Mouse (Mus musculus) liver, adult 2 months (tissue): ENCODE measurements at regions not wholly inside any gene's neighbourhood (a gene's known extent, or its start where the extent isn't known, plus 50 kb on each side); places are given as distances from the start of the nearest gene placed in this dataset.

Source experiments
- DNase-seq: peaks from one replicate; pipeline ENCODE4 v3.0.0-alpha.2; 2011; ENCODE audit warnings: low read depth, low spot score; ENCODE audit errors: extremely low read depth
- H3K27ac ChIP-seq: fragments of 200-500 bp; replicated peaks from 2 replicates; pipeline ENCODE4 v1.5.1; 2012; ENCODE audit warnings: low read depth, mild to moderate bottlenecking, control low read depth, inconsistent platforms, low read length; ENCODE audit not compliant: insufficient read depth
- H3K27me3 ChIP-seq: fragments of 200-500 bp; 2 replicates; pipeline ENCODE4 v1.6.1; 2012; ENCODE audit warnings: mild to moderate bottlenecking, moderate library complexity, low read length, inconsistent platforms; ENCODE audit not compliant: control insufficient read depth, insufficient read depth
- H3K36me3 ChIP-seq: fragments of 200-500 bp; 2 replicates; pipeline ENCODE4 v1.6.1; 2012; ENCODE audit warnings: low read length, inconsistent platforms; ENCODE audit not compliant: control insufficient read depth, insufficient read depth
- H3K4me1 ChIP-seq: fragments of 200-500 bp; 2 replicates; pipeline ENCODE4 v1.6.1; 2011; ENCODE audit warnings: low read length; ENCODE audit not compliant: control insufficient read depth, insufficient read depth
- H3K4me3 ChIP-seq: fragments of 200-500 bp; 2 replicates; pipeline ENCODE4 v1.5.1; 2011; ENCODE audit warnings: low read depth, mild to moderate bottlenecking, control low read depth, low read length, moderate library complexity; ENCODE audit not compliant: insufficient read depth
- H3K79me2 ChIP-seq: fragments of 200-500 bp; 2 replicates; pipeline ENCODE4 v1.6.1; 2012; ENCODE audit warnings: inconsistent platforms, mild to moderate bottlenecking, low read length, moderate library complexity; ENCODE audit not compliant: control insufficient read depth, insufficient read depth
- H3K9ac ChIP-seq: fragments of 200-500 bp; 2 replicates; pipeline ENCODE4 v1.6.1; 2012; ENCODE audit warnings: low read depth, mild to moderate bottlenecking, control low read depth, inconsistent platforms, low read length
- CTCF ChIP-seq: fragments of 200-500 bp; IDR thresholded peaks from 2 replicates; pipeline ENCODE4 v1.5.1; 2011; ENCODE audit warnings: low read depth, low read length, control low read depth
- POLR2A ChIP-seq: fragments of 200-500 bp; IDR thresholded peaks from 2 replicates; pipeline ENCODE4 v1.6.1; 2011; ENCODE audit warnings: low read length, control low read depth; ENCODE audit not compliant: insufficient read depth; ENCODE audit errors: extremely low read depth
- WGBS: fragments of 180-500 bp; shearing (Covaris S2); methylation state at CpG from one replicate; pipeline ENCODE4 v1.1.7; 2018; 5-methylcytosine and 5-hydroxymethylcytosine counted together

DNA sequence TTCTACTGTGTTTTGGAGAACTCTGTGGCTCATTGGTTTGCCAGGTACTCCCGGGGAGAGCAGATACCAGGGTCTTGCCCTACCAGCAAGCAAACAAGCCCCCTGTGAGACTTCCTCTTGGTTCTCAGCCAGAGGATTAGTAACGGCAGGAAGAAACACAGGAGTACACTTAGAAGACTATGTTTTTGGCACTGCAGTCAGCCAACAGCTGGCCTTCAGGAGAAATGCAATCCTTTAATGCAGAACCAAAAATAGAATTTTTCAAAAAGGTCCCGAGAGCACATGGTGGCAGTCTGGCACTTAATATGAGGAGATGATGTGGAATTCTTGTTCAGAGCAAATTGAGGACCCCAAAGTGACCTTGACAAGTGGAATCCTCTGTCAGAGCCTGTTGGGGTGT lies 189.8 kb downstream of the Faxc start:
- no peaks in the 10 kb centered on the region for H3K79me2 ChIP-seq
- H3K36me3 ChIP-seq = no peaks in the 10 kb centered on the region
- H3K27me3 ChIP-seq = no peaks in the 10 kb centered on the region
- 36% methylated on average over 3 of the region's 3 CpGs for WGBS
- H3K4me1 ChIP-seq = no peaks in the 10 kb centered on the region
- H3K27ac ChIP-seq = no peak overlapping the region
- TF ChIP-seq POLR2A = no peak
- TF ChIP-seq CTCF = no peak
- no peak for DNase-seq
- H3K9ac ChIP-seq = no peak overlapping the region
- H3K4me3 ChIP-seq = no peak overlapping the region

GRCm38 (mm10) chr4:22121397-22121796 lies 190.3 kb downstream of the Faxc start:
- no peak for DNase-seq
- Histone ChIP-seq H3K9ac (no peak overlapping the region), H3K27me3 (no peaks in the 10 kb centered on the region), H3K27ac (no peak overlapping the region), H3K36me3 (no peaks in the 10 kb centered on the region), H3K4me1 (no peaks in the 10 kb centered on the region), H3K4me3 (no peak overlapping the region), H3K79me2 (no peaks in the 10 kb centered on the region)
- 67% methylated on average over 2 of the region's 2 CpGs for WGBS
- TF ChIP-seq POLR2A (no peak), CTCF (no peak)

GRCm38 (mm10) chr4:22124836-22125235 lies 193.7 kb downstream of the Faxc start:
- 88% methylated on average over 6 of the region's 6 CpGs for WGBS
- Histone ChIP-seq H3K27ac (no peak overlapping the region), H3K36me3 (no peaks in the 10 kb centered on the region), H3K4me1 (no peaks in the 10 kb centered on the region), H3K27me3 (no peaks in the 10 kb centered on the region), H3K4me3 (no peak overlapping the region), H3K79me2 (no peaks in the 10 kb centered on the region), H3K9ac (no peak overlapping the region)
- no peak for DNase-seq
- TF ChIP-seq CTCF = no peak
- no peak for TF ChIP-seq POLR2A

DNA sequence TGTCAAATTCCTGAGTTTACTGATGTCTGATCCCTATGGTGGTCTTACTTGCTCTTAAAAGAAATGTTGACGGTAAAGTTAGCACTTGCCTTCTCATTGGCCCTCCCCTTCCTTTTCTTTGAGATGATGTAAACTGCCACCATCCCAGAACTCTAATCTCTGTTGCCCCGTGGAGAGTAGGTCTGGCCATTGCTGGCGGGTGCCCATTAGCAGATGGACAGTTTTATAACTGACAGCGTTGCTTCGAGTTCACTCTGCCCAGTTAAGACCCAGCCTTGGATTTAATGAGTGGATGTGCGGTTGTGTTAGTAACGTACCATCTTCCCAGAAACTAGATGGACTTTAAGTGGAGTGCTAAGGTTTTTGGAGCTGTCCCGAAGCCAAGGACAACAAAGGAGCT lies 199.4 kb downstream of the Faxc start:
- H3K27me3 ChIP-seq = 0 out of 2 replicates have a peak, but pooled peaks cover 2% of the 10 kb centered on the region
- 75% methylated on average over 8 of the region's 8 CpGs for WGBS

DNA sequence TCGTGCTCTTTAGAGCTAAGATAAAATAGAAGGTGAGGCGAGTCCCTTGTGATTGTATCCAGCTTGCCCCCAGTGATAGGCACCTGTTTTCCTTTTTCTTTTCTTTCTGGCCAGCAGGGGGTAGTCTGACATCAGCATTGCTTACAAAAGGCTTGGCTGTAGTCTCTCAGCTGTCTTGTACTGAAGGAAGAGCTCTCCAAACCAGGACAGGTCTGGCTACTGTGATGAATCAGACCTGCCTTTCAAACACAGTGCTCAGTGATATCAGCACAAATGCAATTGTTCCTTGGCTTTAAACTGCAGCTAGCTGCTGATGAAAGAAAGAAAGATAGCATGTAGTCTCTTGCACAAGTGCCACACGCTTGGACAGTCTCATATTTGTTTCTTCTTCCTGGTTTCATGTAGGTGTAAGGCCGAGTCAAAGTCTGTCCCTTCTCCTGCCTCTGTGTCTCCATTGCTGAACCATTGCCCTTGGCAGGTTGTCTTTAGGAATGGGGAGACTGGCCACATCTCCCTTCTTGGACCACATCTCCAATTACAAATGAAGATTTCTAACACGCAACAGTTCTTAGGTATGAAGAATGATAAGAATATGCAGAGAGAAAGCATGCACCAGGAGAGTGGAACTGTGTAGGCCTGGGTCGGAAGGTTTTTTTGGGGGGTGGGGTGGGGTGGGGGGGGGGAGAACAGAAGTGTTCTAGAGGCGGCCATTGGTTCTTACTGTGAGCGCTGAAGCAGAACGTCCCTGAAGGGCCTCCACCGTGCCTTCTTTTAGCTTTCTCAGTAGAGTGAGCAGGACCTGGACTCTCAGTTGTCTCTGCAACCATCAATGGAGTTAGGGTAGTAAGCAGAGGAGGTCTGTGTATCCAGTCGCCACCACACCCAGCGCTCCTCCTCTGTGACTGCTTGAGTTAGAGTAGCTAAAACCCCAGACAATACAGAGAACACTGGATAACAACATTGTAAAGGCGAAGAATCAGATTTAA lies 200.9 kb downstream of the Faxc start:
- 66% methylated on average over 13 of the region's 13 CpGs for WGBS
- DNase-seq = peak; percentile 34

More for the DNA sequence above, 199.4 kb downstream of the Faxc start:
- H3K79me2 ChIP-seq = no peaks in the 10 kb centered on the region
- TF ChIP-seq CTCF (no peak), POLR2A (no peak)
- no peaks in the 10 kb centered on the region for H3K36me3 ChIP-seq
- no peak for DNase-seq
- no peak overlapping the region for H3K9ac ChIP-seq
- H3K4me3 ChIP-seq = no peak overlapping the region
- H3K4me1 ChIP-seq = no peaks in the 10 kb centered on the region
- H3K27ac ChIP-seq = no peak overlapping the region

More for the DNA sequence above, 200.9 kb downstream of the Faxc start:
- 0 out of 2 replicates have a peak, but pooled peaks cover 2% of the 10 kb centered on the region for H3K27me3 ChIP-seq
- H3K27ac ChIP-seq = no peak overlapping the region
- H3K9ac ChIP-seq = no peak overlapping the region
- H3K36me3 ChIP-seq = no peaks in the 10 kb centered on the region
- no peaks in the 10 kb centered on the region for H3K79me2 ChIP-seq
- H3K4me1 ChIP-seq = no peaks in the 10 kb centered on the region
- no peak overlapping the region for H3K4me3 ChIP-seq
- no peak for TF ChIP-seq POLR2A
- peak; percentile 39 for TF ChIP-seq CTCF
